Mouse (Mus musculus) G1E-ER4 (cell line): ENCODE results near the gene Neurl2. TPM values are rescaled to one million over a fixed set of nuclear protein-coding genes. Genes with fewer than 3 reads are reported as not detected.

Experiments
- GATA1 ChIP-seq: IDR thresholded peaks from one replicate; pipeline ENCODE4 v1.8.0; 2012; ENCODE audit warnings: low read length, inconsistent platforms
- polyA plus RNA-seq: library from polyadenylated mRNA; stranded (reverse); fragments of >175 nt; gene quantifications from 2 replicates; pipeline ENCODE4 v1.2.3, GENCODE M21; 2012

The Neurl2 gene
- polyA plus RNA-seq, 1 experiment = 0.08 TPM

GRCm38 (mm10) chr2:164781876-164782275 is 51.4 kb downstream of the Neurl2 start:
- TF ChIP-seq GATA1 = no peak

Other genes with a start within 250 kb of the Neurl2 start
- gene Wfdc6a, start 248.0 kb downstream of the Neurl2 start, polyA plus RNA-seq = not detected in 2 replicates
- not detected in 2 replicates for gene Eppin, start 239.9 kb downstream of the Neurl2 start, polyA plus RNA-seq
- not detected in 2 replicates for gene Wfdc6b, start 219.9 kb downstream of the Neurl2 start, polyA plus RNA-seq
- not detected in 2 replicates for gene Wfdc8, start 219.8 kb downstream of the Neurl2 start, polyA plus RNA-seq
- gene Wfdc16, start 194.7 kb downstream of the Neurl2 start, polyA plus RNA-seq = not detected in 2 replicates
- not detected in 2 replicates for gene Wfdc10, start 177.4 kb downstream of the Neurl2 start, polyA plus RNA-seq
- gene Wfdc9, start 176.9 kb downstream of the Neurl2 start, polyA plus RNA-seq = not detected in 2 replicates
- gene Wfdc11, start 159.4 kb downstream of the Neurl2 start, polyA plus RNA-seq = not detected in 2 replicates
- gene Wfdc13, start 148.3 kb downstream of the Neurl2 start, polyA plus RNA-seq = not detected in 2 replicates
- not detected in 2 replicates for gene Spint4, start 135.0 kb downstream of the Neurl2 start, polyA plus RNA-seq
- gene Spint5, start 118.2 kb downstream of the Neurl2 start, polyA plus RNA-seq = not detected in 2 replicates
- gene Wfdc3, start 87.5 kb downstream of the Neurl2 start, polyA plus RNA-seq = 0.03 and 0.04 TPM in 2 replicates
- gene Dnttip1, start 87.5 kb downstream of the Neurl2 start, polyA plus RNA-seq = 131 and 212 TPM in 2 replicates
- gene Ube2c, start 63.6 kb downstream of the Neurl2 start, polyA plus RNA-seq = 170 and 261 TPM in 2 replicates
- not detected in 2 replicates for gene Tnnc2, start 53.5 kb downstream of the Neurl2 start, polyA plus RNA-seq
- gene Snx21, start 47.6 kb downstream of the Neurl2 start, polyA plus RNA-seq = 3.9 and 5.2 TPM in 2 replicates
- 34.2 and 58.7 TPM in 2 replicates for gene Acot8, start 28.6 kb downstream of the Neurl2 start, polyA plus RNA-seq
- 1.6 TPM in 2 replicates for gene Zswim3, start 28.4 kb downstream of the Neurl2 start, polyA plus RNA-seq
- 29.9 and 31.4 TPM in 2 replicates for gene Zswim1, start 10.8 kb downstream of the Neurl2 start, polyA plus RNA-seq
- not detected in 2 replicates for gene Spata25, start 4.9 kb downstream of the Neurl2 start, polyA plus RNA-seq
- gene Ctsa, start 583 bp downstream of the Neurl2 start, polyA plus RNA-seq = 12.4 and 46.9 TPM in 2 replicates
- not detected in 2 replicates for gene Pltp, start 24.3 kb upstream of the Neurl2 start, polyA plus RNA-seq
- 110 and 119 TPM in 2 replicates for gene Pcif1, start 45.8 kb upstream of the Neurl2 start, polyA plus RNA-seq
- 58.2 and 59.2 TPM in 2 replicates for gene Zfp335, start 78.3 kb upstream of the Neurl2 start, polyA plus RNA-seq
- gene Mmp9, start 107.3 kb upstream of the Neurl2 start, polyA plus RNA-seq = 0.03 and 0.05 TPM in 2 replicates
- 0.31 and 0.41 TPM in 2 replicates for gene Slc12a5, start 127.3 kb upstream of the Neurl2 start, polyA plus RNA-seq
- 50.0 and 58.3 TPM in 2 replicates for gene Ncoa5, start 201.4 kb upstream of the Neurl2 start, polyA plus RNA-seq
- gene Cd40, start 222.2 kb upstream of the Neurl2 start, polyA plus RNA-seq = not detected in 2 replicates